Comparison of ENCODE assay signal across 8 mouse cellular contexts in the genomic region with DNA sequence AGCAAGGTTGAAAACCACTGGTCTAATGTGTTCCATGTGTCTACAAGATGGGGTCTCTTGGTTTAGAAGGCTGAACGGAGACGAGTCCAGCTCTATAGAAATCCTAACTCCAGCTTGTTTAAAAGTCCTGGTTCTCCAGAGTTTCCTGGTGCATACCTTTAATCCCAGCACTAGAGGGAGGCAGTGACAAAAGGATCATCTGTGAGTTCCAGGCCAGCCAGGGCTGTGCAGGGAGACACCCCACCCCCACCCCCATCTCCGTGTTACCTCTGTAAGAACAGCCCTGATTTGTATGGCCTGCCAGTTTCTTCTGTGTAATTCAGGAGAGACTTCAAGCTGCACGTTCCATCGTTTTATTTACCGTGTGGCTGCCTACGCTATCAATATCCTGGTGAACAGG. TPM values are rescaled to one million over a fixed set of nuclear protein-coding genes. Genes with fewer than 3 reads are reported as not detected.
A peak's percentile ranks its signal among the peaks of the same experiment; 100 is the strongest.
DNase-seq lines count a peak whose midpoint lies in the region; ATAC-seq lines count a peak whose summit lies in the region.

No protein-coding gene starts in this region.

- no peak overlapping the region for H3K4me3 ChIP-seq in heart, embryonic 12.5 days
- H3K4me3 ChIP-seq in lung, embryonic 16.5 days (ENCODE audit: low read length), result no peak overlapping the region

- no peaks in the 10 kb centered on the region for H3K27me3 ChIP-seq in heart, embryonic 12.5 days (replicated peaks)
- no peaks in the 10 kb centered on the region for H3K27me3 ChIP-seq in lung, embryonic 16.5 days (ENCODE audit: control insufficient read depth, insufficient read depth, low read depth, low read length)

- peak overlapping the region; percentile 5; the same call in 1 of the 2 replicates for H3K27ac ChIP-seq in heart, embryonic 12.5 days (ENCODE audit: poor library complexity, severe bottlenecking)
- H3K27ac ChIP-seq in lung, embryonic 16.5 days (ENCODE audit: low read length), result no peak overlapping the region

- H3K36me3 ChIP-seq in heart, embryonic 12.5 days, result peaks cover 30% of the 10 kb centered on the region
- H3K36me3 ChIP-seq in lung, embryonic 16.5 days (ENCODE audit: control insufficient read depth, insufficient read depth, low read length), result peaks cover 3% of the 10 kb centered on the region; the same call in 1 of the 2 replicates

- H3K4me2 ChIP-seq in heart, embryonic 12.5 days, result no peak overlapping the region
- no peak overlapping the region for H3K4me2 ChIP-seq in lung, embryonic 16.5 days (ENCODE audit: low read depth, low read length)

- DNase-seq in heart, postnatal 14 days, result no peak
- peak; percentile 64 for DNase-seq in brain, adult 2 months (ENCODE audit: low read depth, low spot score)
- DNase-seq in kidney, adult 18-20 months, result peak; percentile 27
- no peak for DNase-seq in urinary bladder, postnatal 14 days (ENCODE audit: low spot score)
- no peak for DNase-seq in T-cell, adult 2 months (ENCODE audit: low spot score)
- no peak for DNase-seq in left cerebral cortex, adult 11 months (ENCODE audit: low spot score)

- no peak overlapping the region for H3K9ac ChIP-seq in heart, embryonic 12.5 days
- H3K9ac ChIP-seq in lung, embryonic 16.5 days (ENCODE audit: low read length), result no peak overlapping the region

- intact Hi-C loops in heart, postnatal 14 days (cut with DNase I), result loop anchor here (1.0 to 5.0 kb wide), 2 partner anchors 52 to 101 kb away; a partner anchor contains a TSS

- WGBS in heart, embryonic 12.5 days, result 57% methylated on average over 7 of the region's 7 CpGs
- 36% methylated on average over 7 of the region's 7 CpGs for WGBS in lung, embryonic 16.5 days

- H3K9me3 ChIP-seq in heart, embryonic 12.5 days (replicated peaks), result no peaks in the 10 kb centered on the region
- H3K9me3 ChIP-seq in lung, embryonic 16.5 days (ENCODE audit: control insufficient read depth, low read length), result no peaks in the 10 kb centered on the region

- peaks cover 6% of the 10 kb centered on the region; the same call in 1 of the 2 replicates for H3K4me1 ChIP-seq in heart, embryonic 12.5 days (replicated peaks)
- H3K4me1 ChIP-seq in lung, embryonic 16.5 days (replicated peaks; ENCODE audit: control insufficient read depth, insufficient read depth, low read length), result peaks cover 5% of the 10 kb centered on the region; the same call in 1 of the 2 replicates

- ATAC-seq in heart, embryonic 12.5 days (ENCODE audit: insufficient number of reproducible peaks, low FRiP score), result 0 out of 2 replicates have a peak, but pooled peaks have one; percentile 46
- peak; percentile 56; the same call in 1 of the 2 replicates for ATAC-seq in lung, embryonic 16.5 days (ENCODE audit: low read depth)

RNA-seq across cellular contexts. Expression of a gene that starts 8.7 kb away (rescaled TPM):
- 0.45 and 0.90 TPM in 2 replicates for polyA plus RNA-seq in heart, embryonic 12.5 days (2016; fragmentation: Nextera tagmentation; extraction: Ambion mirVana)
- 1 to 10 TPM in 1 of 2 experiments, under 1 TPM in 1; 0.98 to 3.1 TPM for total RNA-seq in heart, postnatal 14 days (2021)
- polyA plus RNA-seq in lung, embryonic 16.5 days (2015; fragmentation: Nextera tagmentation; extraction: Ambion mirVana), result 1.6 and 1.9 TPM in 2 replicates

RNA-seq across cellular contexts. Expression of a gene that starts 49.1 kb away (rescaled TPM):
- 0.82 and 0.98 TPM in 2 replicates for polyA plus RNA-seq in heart, embryonic 12.5 days (2016; fragmentation: Nextera tagmentation; extraction: Ambion mirVana)
- 1 to 10 TPM; 3.0 to 3.5 TPM for total RNA-seq in heart, postnatal 14 days (2021)
- 5.7 and 7.6 TPM in 2 replicates for polyA plus RNA-seq in lung, embryonic 16.5 days (2015; fragmentation: Nextera tagmentation; extraction: Ambion mirVana)

Comparison
In these comparisons a context has a peak if more than half of its experiments do, and no peak if none do; other contexts are left out.
1. DNase-seq: peak in brain, adult 2 months (single experiment) and kidney, adult 18-20 months (single experiment); none in heart, postnatal 14 days (0 of 2), urinary bladder, postnatal 14 days (single experiment), T-cell, adult 2 months (single experiment) and left cerebral cortex, adult 11 months (single experiment).